Mouse (Mus musculus) WW6 (cell line): ENCODE data around the gene Dll3.
A peak's percentile ranks its signal among the peaks of the same experiment; 100 is the strongest.

ENCODE experiments used
- DNase-seq: peaks from one replicate; pipeline ENCODE4 v3.0.0-alpha.2; 2013; ENCODE audit warnings: low read depth, low spot score

Dll3 gene

DNA sequence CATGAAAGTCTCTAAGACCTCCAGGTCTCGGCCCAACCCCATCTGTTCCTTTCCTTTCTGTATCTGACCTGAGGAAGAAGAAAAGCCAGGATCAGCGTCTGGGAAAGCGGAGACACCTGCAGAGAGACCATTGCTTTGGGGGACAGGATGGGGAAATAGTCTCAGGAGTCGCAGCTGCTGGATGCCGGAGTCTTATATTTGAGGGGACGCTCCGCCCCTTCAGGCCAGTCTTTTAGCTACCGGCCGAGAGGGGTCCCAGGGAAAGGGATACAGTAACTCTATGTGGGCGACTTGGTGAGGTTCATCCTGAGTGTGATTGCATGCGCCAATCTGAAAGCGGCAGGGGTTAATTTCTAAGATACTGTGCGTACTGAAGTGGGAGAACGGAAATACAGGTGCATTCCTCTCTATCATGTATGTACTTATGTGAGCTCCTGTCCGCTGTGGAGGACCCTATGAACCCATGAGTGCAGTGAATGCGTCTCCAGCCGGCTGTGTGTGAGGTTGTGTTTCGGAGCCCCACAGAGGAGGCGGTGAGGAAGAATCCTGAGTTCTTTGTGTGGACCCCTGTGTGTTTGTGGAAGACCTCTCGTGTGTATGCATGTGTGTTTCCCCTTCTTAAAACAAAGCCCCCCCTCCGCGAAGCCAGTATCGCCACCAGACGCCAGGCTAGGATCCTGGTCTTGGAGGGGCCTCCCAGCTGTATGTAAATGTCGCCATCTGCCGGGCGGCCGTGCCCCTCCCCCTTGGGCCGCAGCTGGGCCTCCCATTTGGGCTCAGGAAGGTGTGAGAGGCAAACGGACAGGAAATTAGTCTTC, at the start of gene Dll3:
Gene Dll3 (minus strand): TSS at position 623 of the 818 bp plus-strand sequence.
- no peak for DNase-seq

DNA sequence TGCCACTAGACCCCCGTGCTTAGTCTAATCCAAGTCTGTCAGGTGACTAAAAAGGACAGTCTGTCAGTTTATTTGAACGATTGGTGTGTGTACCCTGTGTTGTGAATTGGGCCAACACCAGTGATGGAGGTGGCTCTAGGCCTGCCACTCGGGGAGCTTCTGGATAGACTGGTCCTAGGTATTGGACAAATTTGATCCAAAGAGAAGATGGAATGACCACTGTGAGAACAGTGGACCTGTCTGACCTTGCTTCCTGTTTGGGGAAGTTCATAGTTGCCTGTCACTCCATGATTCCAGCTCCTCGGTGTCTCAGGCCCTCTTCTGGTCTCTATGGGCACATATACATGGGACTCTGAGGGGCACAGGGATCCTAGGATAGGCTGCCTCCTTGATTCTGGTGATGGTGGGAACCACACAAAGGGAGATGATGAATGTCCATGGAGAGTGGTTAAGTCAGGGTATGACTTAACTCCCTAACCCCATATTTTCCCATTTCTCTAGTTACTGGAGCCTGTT, 49.7 kb upstream of the Dll3 start:
- DNase-seq, result no peak

DNA sequence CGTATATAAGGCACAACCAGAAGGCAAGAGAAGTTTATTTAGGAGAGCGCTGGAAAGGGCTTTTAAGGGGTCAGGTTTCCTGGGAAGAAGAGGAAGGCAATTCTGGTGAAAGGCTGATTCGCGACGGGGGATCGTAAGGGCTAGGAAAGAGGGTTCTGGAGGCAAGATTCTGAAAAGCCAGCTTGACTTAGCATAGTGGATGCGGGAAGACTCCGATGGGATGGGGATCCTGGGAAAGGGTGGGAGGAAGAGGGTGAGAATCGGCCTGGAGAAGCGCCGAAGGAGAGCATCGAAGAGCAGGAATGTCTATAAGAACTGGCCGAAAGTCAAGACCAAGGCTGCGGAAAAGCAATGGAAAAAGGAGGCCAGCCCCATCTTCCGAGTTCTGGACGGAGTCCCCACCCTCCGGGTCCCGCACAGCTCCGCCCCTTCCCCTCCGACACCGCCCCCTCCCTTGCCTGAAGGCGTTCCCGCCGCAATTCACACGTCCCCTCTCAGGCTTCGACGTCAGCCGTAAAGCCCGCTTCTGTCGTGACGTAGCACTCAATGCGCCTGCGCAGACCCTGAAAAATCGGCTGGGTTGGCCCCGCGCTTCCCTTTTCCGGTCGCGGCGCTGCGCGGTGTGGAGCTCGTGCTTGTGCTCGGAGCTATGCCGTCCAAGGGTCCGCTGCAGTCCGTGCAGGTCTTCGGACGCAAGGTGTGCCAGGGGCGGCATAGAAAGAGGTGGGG, 48.3 kb upstream of the Dll3 start, which contains the start of gene Rps16:
Gene Rps16 (plus strand): TSS at position 498 of the 729 bp plus-strand sequence.
- DNase-seq, result peak; percentile 84

DNA sequence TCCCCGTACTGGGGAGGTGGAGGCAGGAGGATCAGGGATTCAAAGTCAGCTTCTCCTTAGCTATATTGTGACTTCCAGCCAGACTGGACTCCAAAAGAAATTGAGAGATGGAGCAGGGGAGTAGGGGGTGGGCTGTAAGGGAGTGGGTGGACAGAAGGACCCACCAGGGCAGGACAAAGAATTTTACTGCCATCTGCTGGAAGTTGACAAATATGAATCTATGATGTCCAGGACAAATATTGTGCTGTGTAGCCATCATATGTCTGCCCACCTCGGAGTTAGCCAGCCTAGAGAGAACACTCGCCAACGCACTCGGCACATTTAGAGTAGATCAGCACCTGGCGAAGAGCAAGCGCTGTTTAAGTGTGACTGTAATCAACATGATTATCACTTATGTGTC, 46.6 kb upstream of the Dll3 start:
- no peak for DNase-seq

DNA sequence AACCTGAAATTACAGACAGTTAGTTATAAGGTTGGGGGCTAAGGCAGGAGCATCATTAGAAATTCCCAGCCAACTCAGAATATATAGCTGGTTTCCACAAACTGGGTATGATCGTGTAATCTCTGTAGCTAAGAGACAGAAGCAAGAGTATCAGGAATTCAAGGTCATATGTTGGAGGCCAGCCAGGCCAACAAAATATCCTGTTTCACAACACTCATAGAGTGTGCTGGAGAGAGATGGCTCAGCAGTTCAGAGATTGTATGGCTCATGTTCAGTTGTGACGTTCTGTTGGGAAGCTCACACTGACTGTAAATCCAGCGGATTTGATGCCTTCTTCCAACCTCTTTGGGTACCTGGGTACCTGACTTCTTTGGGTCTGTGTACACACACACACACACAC, 45.7 kb upstream of the Dll3 start:
- DNase-seq, result no peak

DNA sequence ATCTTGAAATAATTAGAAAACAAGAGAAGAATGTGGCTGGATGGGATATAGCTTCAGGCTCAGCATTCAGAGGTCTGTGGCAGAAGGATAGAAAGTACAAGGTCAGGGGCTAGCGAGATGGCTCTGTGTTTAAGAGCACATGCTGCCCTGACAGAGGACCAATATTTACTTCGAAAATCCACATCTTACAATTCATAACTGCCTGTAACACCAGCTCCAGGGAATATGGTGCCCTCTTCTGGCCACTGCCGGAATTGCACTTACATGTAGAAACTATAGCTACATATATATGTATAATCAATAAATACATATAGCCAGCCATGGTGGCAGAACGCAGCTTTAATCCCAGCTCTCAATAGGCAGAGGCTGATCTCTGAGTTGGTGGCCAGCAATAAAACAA, 42.6 kb upstream of the Dll3 start:
- no peak for DNase-seq

DNA sequence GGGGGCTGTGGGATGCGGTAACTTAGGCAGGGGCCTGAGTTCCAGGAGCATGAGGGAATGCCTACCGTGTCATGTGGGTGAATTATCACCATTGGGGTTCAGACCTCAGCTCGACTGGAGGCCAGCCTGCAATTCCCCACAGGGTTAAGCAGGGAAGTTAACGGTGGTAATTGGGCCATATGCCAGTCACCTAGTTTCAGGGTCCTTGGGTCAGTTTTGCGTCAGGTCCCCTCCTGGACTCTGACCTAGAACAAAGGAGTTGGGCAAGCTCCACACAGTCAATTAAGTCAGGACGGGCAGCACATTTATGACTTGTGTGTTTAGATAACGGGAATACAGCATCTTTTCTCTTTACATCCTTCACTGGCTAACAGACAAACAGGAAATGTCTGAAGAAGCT, 39.3 kb upstream of the Dll3 start:
- no peak for DNase-seq

DNA sequence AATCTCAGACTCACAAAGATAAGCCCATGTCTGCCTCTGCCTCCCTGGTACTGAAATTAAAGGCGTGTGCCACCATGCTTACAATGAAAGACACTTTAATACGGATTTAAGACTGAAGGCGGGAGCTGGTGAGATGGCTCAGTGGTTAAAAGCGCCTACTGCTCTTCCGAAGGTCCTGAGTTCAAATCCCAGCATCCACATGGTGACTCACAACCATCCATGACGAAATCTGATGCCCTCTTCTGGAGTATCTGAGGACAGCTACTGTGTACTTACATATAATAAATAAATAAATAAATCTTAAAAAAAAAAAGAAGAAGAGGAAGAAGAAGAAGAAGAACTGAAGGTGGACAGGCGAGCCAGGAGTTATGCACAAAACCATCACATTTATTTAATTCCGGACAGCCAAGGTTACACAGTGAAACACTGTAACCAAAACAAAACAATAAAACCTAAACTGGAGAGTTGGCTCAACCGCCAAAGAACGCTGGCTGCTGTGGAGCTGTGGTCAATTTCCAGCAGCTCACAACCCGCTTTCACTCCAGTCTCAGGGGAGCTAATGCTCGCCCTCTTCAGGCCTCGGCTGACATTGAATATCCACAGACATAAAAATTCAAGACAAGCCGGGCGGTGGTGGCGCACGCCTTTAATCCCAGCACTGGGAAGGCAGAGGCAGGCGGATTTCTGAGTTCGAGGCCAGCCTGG, 37.3 kb upstream of the Dll3 start:
- peak; percentile 54 for DNase-seq

DNA sequence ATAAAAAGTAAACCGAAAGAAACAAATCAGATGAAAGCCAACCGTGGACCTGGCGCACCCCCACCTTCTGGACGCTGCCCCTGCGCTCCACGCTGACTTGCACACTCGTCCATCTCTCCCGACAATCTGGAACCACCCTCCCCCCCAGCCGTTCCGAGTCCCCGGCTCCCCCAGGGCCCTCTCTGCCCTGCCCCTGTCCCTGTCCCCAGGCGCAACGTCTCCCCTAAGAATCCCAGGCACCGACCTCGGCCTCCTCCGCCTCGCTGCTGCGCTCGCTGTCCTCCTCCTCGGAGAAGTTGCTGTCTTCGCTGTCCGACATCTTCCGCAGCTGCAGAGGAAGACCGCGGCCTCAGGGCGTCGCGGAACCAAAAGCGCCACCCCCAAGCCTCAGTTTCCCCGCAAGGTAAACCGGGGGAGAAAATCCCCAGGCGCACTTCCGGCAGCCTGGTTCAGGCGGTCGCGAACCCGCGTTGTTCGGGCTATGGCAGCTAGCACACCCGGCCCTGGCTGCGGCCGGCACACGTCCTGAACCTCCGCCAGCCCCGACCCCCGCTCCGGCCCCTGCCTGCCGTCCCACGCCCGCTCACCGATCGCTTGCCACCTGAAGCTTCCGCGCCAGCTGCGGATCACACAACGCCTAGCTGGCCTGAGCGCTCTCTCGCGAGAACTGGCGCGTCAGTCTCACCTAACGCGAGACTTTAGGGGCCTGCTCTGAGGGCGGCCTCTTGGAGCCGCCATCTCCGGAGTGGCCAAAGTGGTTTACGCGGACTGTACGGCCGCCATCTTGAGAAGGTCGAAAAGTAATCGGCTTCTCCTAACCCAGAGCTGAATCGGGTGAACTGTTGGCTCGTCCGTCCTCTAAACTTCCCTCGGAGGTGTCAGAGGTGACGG, 36.3 kb upstream of the Dll3 start, which contains the start of gene Supt5:
Gene Supt5 (minus strand): TSS at position 639 of the 891 bp plus-strand sequence.
- peak; percentile 95 for DNase-seq

DNA sequence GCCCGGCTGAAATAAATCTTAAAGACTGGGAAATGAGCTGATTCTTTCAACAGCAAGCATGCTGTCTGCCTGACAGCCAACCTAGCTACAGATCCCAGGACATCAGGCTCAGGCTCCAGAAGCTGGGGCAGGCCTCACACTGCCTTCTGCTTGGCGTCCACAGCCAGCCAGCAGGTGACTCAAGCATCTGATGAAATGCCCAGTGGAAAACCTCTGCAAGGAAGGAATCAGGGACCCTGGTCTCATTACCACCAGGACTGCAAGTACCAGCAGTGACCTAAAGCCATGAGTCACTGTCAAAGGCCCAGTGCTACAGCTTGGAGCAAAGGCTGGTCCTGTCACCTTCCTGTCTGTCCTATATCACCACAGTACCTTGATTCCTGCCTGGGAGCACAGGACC, 33.4 kb upstream of the Dll3 start:
- DNase-seq, result no peak

DNA sequence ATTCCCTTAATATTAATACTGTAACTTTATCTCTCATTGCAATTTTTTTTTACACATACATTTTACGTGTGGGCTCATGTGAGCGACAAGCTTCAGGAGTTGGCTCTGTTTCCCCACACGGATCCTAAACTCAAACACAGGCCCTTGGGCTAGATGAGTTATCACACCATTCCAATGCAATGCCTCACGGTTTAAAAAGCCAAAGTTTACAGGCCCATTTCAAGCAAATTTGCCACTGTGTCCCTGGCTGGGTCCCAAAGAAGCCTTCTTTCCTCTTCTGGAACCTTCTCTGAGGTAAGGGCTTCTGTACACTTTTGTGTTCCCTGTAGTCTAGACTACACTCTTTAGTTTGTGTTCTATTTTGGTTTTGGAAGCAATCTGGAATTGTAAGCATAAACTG, 32.5 kb upstream of the Dll3 start:
- no peak for DNase-seq

DNA sequence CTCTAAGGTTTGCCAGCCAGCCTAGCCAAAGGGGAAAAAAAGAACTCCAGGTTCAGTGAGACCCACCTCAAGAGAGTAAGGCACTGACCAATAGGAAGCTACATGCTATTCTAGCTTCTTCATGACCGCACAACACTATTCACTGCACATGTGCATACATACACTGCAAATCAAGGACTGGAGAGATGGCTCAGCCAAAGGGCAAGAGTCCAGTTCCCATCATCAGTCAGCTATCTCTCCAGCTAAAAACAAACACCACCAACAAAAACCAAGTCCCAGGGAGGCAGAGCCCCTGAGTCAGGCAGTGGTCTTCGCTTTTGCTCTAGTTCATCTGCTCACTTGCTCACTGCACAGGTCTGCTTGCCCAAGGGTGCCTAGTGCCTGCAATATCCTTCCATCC, 26.2 kb upstream of the Dll3 start:
- DNase-seq, result no peak

DNA sequence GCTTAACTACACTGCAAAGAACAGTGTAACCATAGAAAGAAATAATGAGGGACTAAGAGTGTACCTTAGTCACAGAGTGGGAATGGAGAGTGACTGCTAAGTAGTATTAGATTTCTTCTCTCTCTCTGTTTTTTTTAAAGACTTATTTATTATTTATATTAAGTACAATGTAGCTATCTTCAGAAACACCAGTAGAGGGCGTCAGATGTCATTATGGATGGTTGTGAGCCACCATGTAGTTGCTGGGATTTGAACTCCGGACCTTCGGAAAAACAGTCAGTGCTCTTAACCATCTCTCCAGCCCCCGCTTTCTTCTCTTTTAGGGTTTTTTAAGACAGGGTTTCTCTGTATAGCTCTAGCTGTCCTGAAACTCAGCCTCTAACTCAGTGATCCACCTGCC, 24.4 kb upstream of the Dll3 start:
- DNase-seq, result no peak

DNA sequence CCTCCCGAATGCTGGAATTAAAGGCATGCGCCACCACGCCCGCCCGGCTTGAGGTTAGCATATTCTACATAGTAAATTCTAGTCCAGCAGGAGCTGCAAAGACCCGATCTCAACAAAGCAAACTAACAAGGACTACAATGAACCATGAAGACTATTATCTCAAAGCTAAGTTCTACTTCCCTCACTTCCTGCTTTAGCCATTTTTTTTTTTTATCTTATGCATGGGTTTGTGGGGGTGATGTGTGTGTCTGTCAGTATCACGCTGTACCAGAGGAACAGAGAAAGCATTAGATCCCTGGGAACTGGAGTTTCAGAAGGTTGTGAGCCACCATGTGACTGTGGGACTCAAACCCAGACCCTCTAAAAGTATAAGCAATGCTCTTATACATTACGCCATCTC, 23.3 kb upstream of the Dll3 start:
- DNase-seq, result no peak

DNA sequence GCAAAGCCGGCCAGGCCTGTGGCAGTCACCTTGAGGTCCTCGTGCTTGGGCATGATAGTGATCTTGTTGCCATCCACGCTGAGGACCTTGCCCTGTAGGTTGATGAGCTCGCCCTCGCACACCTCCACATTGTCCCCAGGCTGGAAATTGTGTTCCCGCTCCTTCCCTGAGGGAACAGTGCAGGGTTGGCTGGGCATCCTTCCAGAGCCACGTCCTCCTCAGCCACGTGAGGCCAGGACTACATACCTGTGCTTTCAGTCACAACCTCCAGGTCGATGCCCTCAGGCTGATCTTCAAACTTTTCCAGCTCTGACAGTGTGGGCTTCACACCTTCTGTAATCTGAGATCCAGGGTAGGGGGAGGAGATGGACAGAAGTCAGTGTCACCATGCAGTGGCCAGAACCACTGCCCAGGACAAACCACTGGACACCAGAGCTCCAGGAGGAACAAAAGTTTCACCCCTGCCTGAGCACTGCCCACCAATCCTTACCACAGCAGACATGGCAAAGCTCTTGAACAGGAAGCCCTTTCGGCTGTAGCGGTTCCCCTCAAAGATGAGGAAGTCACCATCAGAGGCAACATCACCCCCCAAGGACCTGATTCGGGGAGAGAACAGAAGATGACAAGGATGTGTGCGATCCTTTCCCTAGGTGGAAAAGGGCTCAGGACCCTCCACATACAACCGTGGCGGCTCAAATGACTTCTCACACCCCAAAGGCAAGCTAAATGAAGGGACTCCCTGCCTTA, 20.1 kb upstream of the Dll3 start:
- no peak for DNase-seq

DNA sequence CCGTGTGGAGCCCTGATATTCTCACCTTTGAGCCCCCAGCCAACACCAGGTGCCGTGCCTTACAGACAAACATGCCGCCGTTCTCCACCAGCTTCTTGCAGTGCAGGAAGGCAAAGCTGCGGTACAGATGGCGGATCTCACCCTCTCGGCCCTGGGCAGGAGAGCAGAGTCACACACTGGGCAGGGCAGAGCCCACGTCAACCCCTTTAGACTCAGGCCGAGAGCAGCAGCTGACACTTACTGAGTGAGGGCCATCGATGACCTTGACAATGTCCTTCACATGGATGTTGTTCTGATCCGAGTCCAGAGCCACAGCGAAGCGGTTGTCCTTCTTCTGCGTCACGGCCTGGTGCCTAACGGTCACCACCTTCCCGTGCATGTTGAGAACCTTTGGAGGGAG, 16.7 kb upstream of the Dll3 start:
- DNase-seq, result no peak

DNA sequence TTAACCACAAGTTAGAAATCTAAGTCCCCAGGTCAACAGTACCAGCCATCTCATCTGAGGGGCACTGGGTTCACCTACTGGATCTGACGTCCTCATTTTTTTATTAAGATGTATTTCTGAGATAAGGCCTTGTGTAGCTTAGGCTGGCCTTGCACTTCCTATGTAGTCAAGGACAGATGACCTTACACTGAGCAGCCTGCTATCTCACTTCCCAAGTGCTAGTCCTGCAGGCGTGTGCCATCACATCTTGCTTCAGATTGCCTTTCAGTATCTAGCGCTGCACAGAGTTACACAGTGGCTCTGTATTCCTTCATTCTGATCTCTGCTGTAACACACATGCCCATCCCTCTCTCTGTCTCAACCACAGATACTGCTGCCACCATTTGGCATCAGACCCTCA, 16.0 kb upstream of the Dll3 start:
- no peak for DNase-seq

DNA sequence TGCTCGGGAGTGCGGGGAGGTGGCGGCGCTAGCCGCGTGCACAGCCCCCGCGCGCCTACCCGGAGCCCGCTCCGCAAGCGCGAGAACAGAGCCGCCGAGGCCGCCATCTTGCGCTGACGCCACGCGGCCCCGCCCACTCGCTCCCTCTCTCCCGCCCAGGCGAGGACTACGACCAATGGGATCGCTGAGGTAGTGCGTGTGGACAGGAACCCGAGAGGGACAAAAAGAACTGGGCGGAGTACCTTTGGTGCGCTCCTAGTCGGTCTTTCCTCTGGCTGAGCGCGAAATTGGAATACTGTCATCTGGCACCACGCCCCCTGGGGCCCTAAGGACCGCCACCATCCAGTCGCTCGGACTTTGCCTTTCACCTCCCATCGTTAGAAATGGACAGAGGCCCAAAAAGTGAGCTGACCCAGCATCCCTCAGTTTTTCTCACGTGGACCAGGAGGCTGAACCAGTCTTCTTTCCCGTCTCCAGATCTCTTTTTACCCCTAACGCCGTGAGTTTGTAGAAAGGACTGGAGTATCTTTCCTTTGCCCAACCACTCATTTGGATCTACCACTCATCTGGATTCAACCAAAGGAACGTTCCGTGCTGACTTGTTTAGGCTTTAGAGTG, 10.0 kb upstream of the Dll3 start, which contains the start of gene Timm50:
Gene Timm50 (minus strand): TSS at position 147 of the 618 bp plus-strand sequence.
- DNase-seq, result peak; percentile 92

DNA sequence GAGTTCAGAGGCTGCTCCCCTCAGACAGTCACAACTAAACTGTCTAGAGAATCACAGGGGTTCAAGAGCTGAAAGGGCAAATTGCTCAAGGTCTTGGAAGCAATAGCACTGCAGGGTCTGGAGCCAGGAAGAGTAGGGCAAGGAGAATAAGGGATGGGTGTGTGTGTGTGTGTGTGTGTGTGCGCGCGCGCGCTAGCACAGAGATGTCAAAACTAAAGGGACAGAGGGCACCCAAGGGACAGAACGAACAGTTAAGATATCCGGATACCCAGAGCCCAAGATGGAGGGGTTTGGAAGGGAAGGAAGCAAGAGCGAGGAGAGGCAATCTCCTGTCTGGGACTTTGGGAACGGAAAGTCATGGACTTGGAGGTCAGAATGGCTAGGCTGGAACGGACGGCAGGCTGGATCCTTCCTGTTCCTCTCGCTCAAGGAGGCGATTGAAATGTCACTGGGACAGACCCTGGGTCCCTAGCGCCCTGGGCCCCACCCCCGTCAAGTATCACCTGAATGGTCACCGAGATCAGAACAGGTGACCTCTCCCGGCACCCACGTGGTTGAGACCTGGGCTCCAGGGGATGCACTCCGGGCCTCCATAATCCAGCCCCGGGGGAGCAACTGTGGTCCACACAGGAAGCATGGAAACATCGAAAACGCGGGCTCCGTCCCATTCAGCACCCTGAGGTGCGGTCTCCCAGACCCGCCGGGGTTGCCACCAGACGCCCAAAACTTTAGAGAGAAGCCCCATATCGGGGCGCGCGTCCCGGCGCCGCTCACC, 9.3 kb upstream of the Dll3 start:
- no peak for DNase-seq
